Mouse (Mus musculus) T-helper 17 cell (primary cell): ENCODE data around the gene Hist2h3c1.
"Not testable (repeated sequence)": the region's sequence is repeated elsewhere in the genome, so short reads cannot be mapped to it uniquely, and the experiment has no call there.

Experiments used
- in situ Hi-C, 2 experiments: fragments of 300-600 bp; cut with MboI, MseI; formaldehyde crosslinking; loops; 1 replicate in 1 of 2; 2 replicates in 1 of 2; pipeline ENCODE4 v1.15.1; 2025; ENCODE audit warnings: high pct_unique_total_duplicates in 2 of 2

Gene Hist2h3c1

DNA sequence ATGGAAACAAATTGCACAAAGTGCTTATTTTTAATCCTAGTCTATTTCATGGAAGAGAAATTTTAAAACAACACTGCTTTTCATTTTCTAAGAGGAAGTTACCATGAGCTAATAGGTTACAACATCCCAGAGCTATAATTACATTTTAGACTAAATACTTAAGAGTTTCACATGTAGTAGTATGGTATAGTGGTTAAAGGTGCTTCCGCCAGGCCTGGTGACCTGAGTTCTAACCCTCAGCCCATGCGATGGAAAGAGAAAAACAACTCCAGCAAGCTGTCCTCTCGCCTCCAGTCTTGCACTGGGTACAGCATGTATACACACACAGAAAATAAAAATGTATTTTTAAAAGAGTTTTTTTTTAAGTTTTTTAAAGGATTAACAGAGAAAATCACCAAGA is 5.3 kb downstream of the Hist2h3c1 start:
- in situ Hi-C loops = no loop called here

DNA sequence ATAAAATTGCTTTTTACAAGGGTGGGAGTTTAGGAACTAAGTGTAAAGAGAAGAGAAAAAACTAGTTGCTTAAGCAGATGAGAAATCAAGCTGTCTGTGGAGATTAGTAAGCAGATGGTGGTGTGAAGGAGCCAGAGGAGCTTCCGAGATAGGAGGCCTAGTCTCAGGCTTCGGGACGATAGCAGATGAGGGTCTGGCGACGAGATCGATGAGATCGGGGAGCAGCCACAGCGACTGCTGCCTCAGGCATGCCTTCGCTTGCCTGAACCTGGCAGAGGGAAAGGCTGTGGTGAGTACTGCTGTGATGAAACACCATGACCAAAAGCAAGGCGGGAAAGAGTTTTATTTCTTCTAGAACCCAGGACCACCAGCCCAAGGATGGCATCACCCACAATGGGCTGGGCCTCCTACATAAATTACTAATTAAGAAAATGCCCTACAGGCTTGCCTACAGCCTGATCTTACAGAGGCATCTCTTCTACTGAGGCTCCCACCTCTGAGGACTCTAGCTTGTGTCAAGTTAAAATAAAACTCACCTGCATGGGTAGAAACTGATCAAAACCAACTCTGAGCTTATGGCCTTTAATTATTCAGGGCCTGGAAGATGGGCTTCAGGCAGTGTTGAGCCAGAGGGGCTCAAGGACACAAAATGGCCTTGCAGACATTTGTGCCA is 8.3 kb downstream of the Hist2h3c1 start:
- in situ Hi-C loops = no loop called here

DNA sequence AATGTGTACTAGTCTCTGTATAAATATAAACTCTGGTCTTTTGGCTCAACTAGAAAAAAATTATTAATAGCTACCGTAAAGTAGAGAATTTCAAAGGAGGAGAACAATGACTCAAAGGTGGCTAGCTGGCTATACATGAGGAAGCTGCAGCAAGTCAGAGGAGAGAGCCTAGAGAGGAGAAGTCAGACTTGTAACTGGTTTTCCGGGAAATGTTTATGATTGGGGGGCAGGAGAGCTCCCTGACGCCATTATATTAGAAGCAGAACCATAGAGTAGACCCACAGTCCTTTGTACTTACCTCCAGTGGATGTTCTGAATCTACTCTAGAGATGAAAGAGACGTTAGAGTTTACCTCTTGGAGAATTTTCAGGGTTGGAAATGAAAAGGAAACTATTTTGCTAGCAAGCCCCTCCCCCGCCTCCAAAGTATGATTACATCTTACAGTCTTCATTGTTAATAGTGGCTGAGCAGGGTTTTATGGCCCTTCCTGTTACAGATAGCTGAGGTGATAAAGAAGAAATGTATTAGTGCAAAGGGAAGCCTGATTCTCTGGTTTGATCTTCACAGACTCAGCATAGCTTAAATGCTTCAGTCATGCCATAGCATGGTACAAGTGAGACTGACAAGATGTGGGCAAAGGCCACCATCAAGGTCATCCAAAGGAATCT is 9.6 kb downstream of the Hist2h3c1 start:
- in situ Hi-C loops = no loop called here

DNA sequence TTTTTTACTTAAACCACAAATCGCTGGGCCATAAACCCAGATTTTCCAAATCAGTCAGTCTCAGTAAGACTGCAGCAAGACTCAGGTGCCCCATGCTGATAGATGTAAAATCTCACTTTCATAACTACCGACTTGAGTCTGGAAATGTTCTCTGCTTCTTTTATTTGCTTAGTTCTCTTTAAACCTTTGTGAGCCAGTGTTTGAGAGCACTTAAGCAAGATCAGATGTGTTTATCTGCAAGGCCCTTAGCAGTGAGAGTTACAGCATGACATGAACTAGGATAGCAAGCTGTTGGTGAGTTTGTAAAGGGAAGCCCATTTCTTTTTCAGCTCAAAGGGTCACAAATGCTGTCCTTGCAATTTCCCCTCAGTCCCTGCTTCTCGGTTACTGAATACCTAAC is 10.7 kb downstream of the Hist2h3c1 start:
- in situ Hi-C loops = no loop called here

DNA sequence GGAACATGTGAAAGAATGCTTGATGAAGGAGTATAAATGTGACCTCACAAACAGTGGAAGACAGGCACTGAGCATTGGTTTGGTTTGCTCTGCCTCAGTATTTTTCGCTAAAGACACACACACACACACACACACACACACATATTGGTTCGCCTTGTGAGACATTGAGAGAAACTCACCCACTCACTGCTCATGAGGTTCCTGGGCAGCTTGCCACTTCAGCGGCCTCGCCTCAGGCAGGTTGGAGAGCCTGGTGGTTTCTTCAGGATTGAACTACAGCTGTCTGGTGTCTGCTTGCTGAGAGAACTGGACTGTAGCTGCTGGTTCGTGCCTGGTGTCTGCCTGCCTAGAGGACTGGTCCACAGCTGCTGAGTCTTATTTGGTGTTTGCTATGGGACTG is 13.7 kb downstream of the Hist2h3c1 start:
- in situ Hi-C loops = no loop called here

DNA sequence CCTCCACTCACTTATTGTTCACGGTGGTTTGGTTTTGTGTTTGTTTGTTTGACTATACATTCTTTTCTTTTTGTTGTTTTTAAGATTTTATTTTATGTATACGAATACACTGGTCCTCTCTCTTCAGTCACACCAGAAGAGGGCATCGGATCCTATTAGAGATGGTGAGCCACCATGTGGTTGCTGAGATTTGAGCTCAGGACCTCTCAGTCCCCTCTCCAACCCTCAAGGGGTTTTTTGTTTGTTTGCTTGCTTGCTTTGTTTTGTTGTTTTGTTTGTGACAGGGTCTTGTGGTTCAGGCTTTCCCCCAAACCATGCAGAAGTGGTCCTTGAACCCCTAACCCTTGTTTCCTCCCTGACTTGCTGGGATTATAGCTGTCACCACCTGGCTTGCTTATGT is 15.1 kb downstream of the Hist2h3c1 start:
- in situ Hi-C loops = no loop called here

DNA sequence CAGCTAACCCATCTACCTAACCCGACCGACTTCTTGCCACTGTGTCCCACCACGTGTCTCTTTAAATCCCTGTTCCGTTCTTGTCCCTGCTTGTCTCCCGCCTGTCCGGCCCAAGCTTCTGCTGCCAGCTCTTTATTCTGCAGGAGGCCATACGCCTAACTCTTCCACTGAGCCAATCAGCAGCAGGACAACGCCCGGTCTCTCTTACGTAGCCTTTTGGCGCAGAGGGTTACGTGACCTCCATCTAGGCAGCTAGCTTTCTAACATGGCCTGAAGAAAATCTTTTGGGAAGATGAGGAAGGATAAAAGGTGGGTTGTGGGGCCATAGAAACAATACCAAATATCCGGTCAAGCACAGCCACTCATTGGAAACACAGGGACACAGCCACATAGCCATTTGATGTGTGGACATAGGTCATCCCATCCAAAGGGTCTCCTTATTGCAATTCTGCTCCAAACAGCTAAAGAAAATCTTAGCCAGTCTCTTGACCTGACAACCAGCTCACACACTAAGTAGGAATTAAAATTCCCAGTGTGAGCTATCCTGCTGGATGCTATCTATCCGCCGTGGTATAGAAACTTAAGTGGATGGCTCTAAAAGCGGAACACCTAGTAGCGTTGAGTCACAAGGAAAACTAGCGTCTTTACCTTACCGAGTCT is 15.9 kb downstream of the Hist2h3c1 start:
- in situ Hi-C loops = no loop called here

DNA sequence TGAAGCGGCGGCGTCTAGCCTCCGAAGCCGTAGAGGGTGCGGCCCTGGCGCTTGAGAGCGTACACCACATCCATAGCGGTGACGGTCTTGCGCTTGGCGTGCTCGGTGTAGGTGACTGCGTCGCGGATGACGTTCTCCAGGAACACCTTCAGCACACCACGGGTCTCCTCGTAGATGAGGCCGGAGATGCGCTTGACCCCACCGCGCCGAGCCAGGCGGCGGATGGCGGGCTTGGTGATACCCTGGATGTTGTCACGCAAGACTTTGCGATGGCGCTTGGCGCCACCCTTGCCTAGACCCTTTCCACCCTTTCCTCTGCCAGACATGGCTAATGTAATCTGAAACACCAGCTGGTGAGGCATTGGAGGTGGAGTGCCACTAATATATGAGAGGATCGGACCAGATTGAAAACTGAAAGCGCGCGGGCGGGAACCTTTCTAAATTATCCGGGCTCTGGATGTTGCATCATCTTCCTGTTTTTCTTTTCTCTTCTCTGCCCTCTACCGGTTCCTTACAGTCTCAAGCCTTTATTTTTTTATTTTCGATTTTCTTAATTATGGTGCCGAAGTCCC is 16.6 kb downstream of the Hist2h3c1 start, which contains the start of gene Hist2h4:
TSS of gene Hist2h4 (minus strand) at position 333 of the 572 bp plus-strand sequence.
- in situ Hi-C loops = no loop called here

DNA sequence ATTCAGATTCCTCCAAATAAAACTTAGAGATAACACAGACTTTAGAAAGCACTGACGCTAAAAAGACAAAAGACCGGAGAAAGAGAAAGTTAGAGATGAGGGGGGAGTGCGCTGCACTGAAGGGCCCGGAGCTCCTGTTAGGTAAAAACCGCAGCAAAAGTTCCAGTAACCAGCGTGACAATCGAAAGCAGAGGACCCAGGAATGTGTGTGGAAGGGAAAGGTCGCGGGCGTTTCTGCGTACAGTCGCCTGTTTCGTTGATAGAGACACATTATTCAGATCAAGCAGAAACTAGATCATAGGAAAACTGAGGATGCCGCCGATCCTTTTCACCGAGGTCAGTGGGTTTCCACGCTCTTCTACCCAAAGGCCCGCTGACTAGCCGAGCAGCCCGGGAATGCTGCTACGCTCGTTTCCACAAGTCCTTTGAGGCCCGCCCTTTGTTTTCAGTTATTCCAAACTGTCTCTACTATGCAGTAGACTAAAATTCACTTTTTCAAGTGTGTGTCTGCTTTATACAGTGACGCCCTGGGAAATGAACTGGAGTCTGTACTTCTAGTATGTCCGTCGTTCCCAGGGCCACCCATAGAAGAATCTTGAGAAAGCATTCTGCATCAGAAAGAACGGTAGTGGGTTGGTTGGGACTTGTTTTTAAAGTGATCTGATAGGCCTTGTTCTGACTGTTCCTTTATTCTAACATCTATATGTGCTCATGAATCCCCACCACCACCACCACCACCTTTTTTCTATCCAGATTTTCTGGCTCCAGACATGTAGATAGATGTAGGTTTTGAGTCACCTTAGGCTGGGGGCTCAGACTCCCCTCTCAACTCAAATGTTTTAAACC is 17.3 kb downstream of the Hist2h3c1 start:
- in situ Hi-C loops = no loop called here

DNA sequence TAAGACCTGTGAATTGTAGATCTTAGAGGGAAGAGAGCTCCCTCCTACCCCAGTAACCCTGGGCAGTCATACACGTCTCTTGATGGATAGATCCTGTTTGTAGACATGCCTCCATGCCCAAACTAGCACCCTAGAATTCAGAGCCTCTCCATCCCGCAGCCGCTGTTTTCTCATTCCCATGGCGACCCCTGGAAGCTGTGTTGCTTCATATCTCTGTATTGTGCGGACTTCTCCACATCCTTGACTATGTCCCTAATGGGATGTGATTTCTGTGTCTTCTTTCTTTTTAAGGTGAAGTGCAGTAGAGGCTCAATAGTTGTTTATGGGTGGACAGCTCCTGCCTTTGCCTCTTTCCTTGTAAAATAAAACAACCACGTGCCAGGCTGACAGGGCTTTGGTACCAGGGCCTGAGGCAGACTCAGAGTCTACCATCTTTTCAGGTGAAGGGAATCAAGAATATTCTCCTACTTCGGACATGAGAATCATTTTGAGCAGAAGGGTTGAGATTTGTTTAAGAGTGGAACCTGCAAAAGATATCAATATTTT is 18.0 kb downstream of the Hist2h3c1 start:
- in situ Hi-C loops = no loop called here

DNA sequence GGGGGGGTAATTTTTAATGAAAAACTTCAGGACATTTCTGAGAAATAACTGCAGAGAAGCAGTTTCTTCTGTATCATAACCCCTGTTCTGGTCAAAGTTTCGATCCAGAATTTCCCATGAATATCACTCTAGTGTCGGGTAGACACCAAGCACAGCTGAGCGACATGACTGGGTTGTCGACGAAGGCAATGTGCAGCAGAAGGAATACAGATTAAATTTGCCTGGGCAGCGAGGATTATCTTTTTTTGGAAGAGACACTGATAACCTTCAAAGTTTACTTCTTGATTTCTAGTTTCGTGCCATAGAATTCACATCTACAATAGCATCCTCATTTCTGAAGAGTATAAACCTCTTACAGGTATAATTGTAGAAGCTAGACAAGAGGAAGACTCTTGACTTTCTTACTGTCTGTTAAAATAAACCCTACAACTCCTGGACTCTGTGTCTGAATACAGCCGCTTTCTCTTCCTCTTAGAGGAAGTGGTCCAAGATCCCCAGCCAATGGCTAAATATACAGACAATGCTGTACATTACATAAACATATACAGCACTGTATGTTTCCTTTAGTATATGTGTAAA is 19.7 kb downstream of the Hist2h3c1 start:
- in situ Hi-C loops = no loop called here

DNA sequence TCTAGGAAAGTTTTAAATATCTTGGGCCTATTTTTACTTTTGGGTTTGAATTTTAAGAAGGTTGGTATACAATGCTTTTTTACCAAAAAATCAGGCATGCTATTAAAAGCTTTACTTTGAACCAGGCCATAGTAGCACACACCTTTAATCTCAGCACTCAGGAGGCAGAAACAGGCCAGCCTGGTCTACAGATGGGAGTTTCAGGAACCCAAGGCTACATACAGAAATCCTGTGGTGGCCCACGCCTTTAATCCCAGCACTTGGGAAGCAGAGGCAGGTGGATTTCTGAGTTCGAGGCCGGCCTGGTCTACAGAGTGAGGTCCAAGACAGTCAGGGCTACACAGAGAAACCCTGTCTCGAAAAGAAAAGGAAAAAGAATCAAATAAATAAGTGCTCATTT is 21.1 kb downstream of the Hist2h3c1 start:
- in situ Hi-C loops = no loop called here

DNA sequence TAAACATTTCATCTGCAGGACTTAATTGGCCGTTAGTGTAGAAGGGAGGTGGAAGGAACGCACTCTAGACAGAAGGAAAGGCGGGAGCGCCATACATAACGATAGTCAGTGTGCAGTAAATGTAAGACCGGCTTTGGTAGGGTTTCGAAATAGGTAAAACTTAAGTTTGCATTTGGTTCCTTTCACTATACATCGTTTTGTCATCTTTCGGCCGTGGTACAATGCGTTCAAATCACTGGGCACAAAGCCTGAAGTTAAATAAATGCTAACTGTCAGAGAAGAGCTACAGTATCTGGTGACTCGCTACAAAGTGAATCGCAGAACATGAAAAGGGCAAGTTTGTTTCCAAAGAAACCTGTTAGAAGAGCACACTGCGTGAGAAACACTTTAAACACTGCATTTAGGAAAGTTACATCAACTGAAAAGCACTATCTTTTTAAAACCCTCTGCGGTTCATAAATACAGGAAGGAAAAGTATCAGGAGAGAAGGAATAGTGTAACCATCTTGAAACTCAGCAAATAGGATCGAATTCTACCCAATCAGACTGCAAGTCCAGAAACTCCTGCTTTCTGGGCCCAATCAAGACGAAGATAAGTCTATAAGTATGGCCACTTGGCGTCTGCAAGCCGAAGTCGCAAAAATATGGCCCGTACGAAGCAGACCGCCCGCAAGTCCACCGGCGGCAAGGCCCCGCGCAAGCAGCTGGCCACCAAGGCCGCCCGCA is 21.7 kb downstream of the Hist2h3c1 start, which contains the start of gene Hist2h3b:
TSS of gene Hist2h3b (plus strand) at position 604 of the 725 bp plus-strand sequence.
- in situ Hi-C loops = no loop called here

DNA sequence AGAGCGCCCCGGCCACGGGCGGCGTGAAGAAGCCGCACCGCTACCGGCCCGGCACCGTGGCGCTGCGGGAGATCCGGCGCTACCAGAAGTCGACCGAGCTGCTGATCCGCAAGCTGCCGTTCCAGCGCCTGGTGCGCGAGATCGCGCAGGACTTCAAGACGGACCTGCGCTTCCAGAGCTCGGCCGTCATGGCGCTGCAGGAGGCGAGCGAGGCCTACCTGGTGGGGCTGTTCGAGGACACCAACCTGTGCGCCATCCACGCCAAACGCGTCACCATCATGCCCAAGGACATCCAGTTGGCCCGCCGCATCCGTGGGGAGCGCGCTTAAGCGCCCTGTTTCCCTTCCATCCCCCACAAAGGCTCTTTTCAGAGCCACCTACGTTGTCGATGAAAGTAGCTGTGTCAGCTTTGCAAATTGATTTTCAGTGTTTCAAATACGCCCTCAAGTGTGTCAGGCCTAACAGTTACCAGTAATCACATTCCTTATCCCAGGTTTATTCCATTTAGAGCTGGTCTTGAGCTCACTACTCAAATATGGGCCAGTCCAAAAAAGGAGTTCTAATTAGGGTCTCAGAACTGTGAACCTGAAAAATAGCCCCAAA is 22.4 kb downstream of the Hist2h3c1 start:
- in situ Hi-C loops = not testable (repeated sequence)

DNA sequence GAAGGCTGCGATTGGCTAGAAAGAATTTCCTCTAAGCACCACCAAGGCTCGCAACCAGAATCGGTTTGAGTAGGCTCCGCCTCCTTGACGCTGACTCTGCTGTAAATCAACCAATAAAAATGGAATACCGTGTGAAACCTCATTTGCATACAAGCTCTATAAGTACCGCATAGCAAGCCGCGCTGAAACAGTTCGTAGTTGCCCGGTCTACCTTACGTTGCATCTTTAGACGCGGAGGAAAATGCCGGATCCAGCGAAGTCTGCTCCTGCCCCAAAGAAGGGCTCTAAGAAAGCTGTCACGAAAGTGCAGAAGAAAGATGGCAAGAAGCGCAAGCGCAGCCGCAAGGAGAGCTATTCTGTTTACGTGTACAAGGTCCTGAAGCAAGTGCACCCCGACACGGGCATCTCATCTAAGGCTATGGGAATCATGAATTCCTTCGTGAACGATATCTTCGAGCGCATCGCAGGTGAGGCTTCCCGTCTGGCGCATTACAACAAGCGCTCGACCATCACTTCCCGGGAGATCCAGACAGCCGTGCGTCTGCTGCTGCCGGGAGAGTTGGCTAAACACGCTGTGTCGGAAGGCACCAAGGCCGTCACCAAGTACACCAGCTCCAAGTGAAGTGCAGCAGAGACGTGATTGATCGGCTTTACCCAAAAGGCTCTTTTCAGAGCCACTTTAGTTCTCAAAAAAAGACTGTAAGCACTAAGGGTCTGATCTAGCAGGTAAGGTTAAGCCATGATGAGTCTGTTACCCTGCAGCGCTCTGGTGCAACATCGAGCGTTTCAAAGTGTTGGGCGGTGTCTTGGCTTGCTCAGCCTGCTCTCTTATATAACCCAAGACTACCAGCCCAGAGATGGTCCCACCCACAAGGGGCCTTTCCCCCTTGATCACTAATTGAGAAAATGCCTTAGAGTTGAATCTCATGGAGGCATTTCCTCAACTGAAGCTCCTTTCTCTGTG is 23.3 kb downstream of the Hist2h3c1 start, which contains the start of gene Hist2h2bb:
TSS of gene Hist2h2bb (plus strand) at position 242 of the 964 bp plus-strand sequence.
- in situ Hi-C loops = no loop called here

DNA sequence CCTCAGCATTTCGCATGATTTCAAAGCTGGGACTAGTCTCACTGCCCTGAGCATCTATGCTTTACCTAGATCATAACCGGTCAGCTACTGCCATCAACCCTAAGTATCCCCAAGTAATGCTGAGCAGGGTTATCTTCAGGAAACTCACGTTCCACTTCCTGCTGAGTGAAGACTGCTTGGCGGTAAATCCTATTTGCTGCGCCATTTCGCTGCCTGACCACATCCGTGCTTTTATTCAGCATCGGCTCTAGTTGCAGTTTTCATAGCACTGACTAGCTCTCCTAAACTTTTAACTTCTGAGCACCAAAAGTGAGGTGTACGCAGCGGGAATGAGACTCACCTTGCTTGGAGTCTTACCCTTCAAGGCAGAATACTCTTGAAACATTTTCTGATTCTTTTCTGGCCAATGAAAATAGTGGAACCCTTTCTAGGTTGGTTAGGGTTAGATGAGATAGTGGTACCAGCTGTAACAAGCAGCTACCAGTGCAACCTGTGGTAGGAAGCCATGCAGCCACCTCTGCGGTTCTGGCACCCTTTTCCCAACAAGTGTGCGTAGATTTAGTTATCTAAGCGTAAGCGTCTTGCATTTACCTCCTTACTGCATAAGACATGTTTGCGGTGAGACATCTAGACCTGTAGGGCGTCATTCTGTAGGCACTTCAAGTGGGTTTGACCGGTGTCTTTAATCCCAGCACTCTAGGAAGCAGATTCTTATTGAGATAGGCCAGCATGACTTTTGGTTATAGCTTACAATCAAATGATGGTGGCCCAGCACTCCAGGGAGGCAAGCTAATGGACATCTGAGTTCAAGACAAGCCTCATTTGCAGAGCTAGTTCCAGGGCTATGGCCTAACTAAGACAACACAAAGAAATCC is 27.3 kb downstream of the Hist2h3c1 start:
- in situ Hi-C loops = no loop called here

DNA sequence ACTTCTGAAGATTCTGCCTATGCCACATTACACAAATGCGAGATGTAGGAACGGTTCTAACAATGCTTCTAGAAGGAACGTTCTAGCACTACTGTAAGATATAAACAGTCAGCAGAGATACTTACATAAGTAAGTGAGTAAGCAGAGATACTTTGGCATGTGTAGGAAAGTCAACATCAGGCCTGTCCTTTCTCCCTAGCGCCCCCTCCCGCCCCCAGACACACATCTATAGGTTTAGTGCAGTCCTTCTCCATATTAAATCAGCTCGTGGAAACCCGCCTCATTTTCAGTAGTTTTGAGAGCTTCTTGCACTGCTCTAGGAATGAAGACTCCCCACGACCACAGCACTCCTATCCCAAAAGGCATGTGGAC is 30.9 kb downstream of the Hist2h3c1 start:
- in situ Hi-C loops = loop anchor here in 1 of 2 experiments (5.0 kb wide), 1 partner anchor 50 kb away; no protein-coding TSS in a partner anchor
